In genomic region chr19:28844946-28845710, GRCm38 (mm10) we compare ENCODE assay signal across 7 mouse cellular contexts. TPM values are rescaled to one million over a fixed set of nuclear protein-coding genes. Genes with fewer than 3 reads are reported as not detected.
DNase-seq lines count a peak whose midpoint lies in the region.

No protein-coding gene starts in this region.

- peak; percentile 92 for DNase-seq in heart, adult 11 months
- DNase-seq in heart, postnatal 25 days (ENCODE audit: low spot score) = no peak
- peak; percentile 57 to 61 for DNase-seq in left cerebral cortex, postnatal 14 days (ENCODE audit: low spot score in 2 of 2)
- DNase-seq in left cerebral cortex, adult 8-10 months (ENCODE audit: low spot score in 2 of 2) = no peak
- peak; percentile 61 for DNase-seq in adipocyte (ENCODE audit: low spot score)
- DNase-seq in kidney, postnatal 10 days = peak; percentile 73
- DNase-seq in layer of hippocampus, adult 18-20 months (ENCODE audit: low spot score in 2 of 2) = no peak

- intact Hi-C loops in heart, postnatal 25 days (cut with DNase I) = no loop called here
- intact Hi-C loops in left cerebral cortex, postnatal 14 days (cut with DNase I) = no loop called here

RNA-seq across cellular contexts. Expression of gene Slc1a1, which starts 10.3 kb away (rescaled TPM):
- 1 to 10 TPM in 1 of 2 experiments, under 1 TPM in 1; 0.87 to 1.0 TPM for total RNA-seq in heart, postnatal 25 days (2021)
- total RNA-seq in left cerebral cortex, postnatal 14 days (2021) = 100 to 1,000 TPM; 107 to 115 TPM
- 100 to 1,000 TPM in 1 of 4 experiments, 10 to 100 TPM in 3; 98.1 to 102 (median 98.6) TPM for total RNA-seq in left cerebral cortex, adult 8-10 months (2022)
- 100 to 1,000 TPM; 137 to 138 TPM for total RNA-seq in layer of hippocampus, adult 18-20 months (2021)

Comparison
In these comparisons a context has a peak if more than half of its experiments do, and no peak if none do; other contexts are left out.
1. DNase-seq: peak in heart, adult 11 months (single experiment), left cerebral cortex, postnatal 14 days (2 of 2), adipocyte (single experiment) and kidney, postnatal 10 days (single experiment); none in heart, postnatal 25 days (single experiment), left cerebral cortex, adult 8-10 months (0 of 2) and layer of hippocampus, adult 18-20 months (0 of 2).
2. RNA of gene Slc1a1, which starts 10.3 kb away (total RNA-seq): 137 to 138 TPM in layer of hippocampus, adult 18-20 months, 107 to 115 TPM in left cerebral cortex, postnatal 14 days and 98.1 to 102 TPM in left cerebral cortex, adult 8-10 months; 0.87 to 1.0 TPM in heart, postnatal 25 days; every median in the first group is over 10 times any median in the second.